Mouse (Mus musculus) layer of hippocampus, adult 9-10 months (tissue): Measurements from ENCODE around the gene Klhl20.
A peak's percentile ranks its signal among the peaks of the same experiment; 100 is the strongest.
"Not testable (repeated sequence)": the region's sequence is repeated elsewhere in the genome, so short reads cannot be mapped to it uniquely, and the experiment has no call there.

Source experiments
- DNase-seq: peaks from one replicate; pipeline ENCODE4 v3.0.0; 2022; ENCODE audit warnings: low spot score

The Klhl20 gene

GRCm38 (mm10) chr1:161130726-161131664 is at the start of gene Klhl20:
Gene Klhl20 (minus strand): TSS chr1:161131511.
- peak; percentile 95 for DNase-seq

- peak; percentile 27 for DNase-seq
Observed at GRCm38 (mm10) chr1:161180674-161181073, 49.4 kb upstream of the Klhl20 start.

- peak; percentile 4 for DNase-seq
Observed at GRCm38 (mm10) chr1:161170651-161171050, 39.3 kb upstream of the Klhl20 start.

GRCm38 (mm10) chr1:161160266-161160665 is 29.0 kb upstream of the Klhl20 start:
- DNase-seq: no peak

GRCm38 (mm10) chr1:161159214-161159613 is 27.9 kb upstream of the Klhl20 start, which contains the start of gene Tex50:
Gene Tex50 (minus strand): TSS chr1:161159314.
- no peak for DNase-seq

- no peak for DNase-seq
Observed at GRCm38 (mm10) chr1:161156546-161156945, 25.2 kb upstream of the Klhl20 start.

GRCm38 (mm10) chr1:161151098-161151497 is 19.8 kb upstream of the Klhl20 start:
- no peak for DNase-seq

- no peak for DNase-seq
Observed at GRCm38 (mm10) chr1:161147888-161148287, 16.6 kb upstream of the Klhl20 start.

- DNase-seq: not testable (repeated sequence)
Observed at GRCm38 (mm10) chr1:161145611-161146010, 14.3 kb upstream of the Klhl20 start.

GRCm38 (mm10) chr1:161143216-161143615 is 11.9 kb upstream of the Klhl20 start:
- DNase-seq: no peak

- DNase-seq: no peak
Observed at GRCm38 (mm10) chr1:161142531-161143159, 11.3 kb upstream of the Klhl20 start, which contains the start of gene Ankrd45. Gene Ankrd45 (plus strand): TSS chr1:161142691.

- no peak for DNase-seq
Observed at GRCm38 (mm10) chr1:161140026-161140762, 8.9 kb upstream of the Klhl20 start.

- DNase-seq: no peak
Observed at GRCm38 (mm10) chr1:161139496-161139895, 8.2 kb upstream of the Klhl20 start.

GRCm38 (mm10) chr1:161126461-161126860 is 4.8 kb downstream of the Klhl20 start:
- no peak for DNase-seq

- DNase-seq: no peak
Observed at GRCm38 (mm10) chr1:161122661-161123418, 8.5 kb downstream of the Klhl20 start.

- no peak for DNase-seq
Observed at GRCm38 (mm10) chr1:161114591-161114990, 16.7 kb downstream of the Klhl20 start.

GRCm38 (mm10) chr1:161109216-161109615 is 22.1 kb downstream of the Klhl20 start:
- DNase-seq: no peak

GRCm38 (mm10) chr1:161103842-161104241 is 27.5 kb downstream of the Klhl20 start:
- no peak for DNase-seq

- no peak for DNase-seq
Observed at GRCm38 (mm10) chr1:161099721-161100405, 31.4 kb downstream of the Klhl20 start.

- no peak for DNase-seq
Observed at GRCm38 (mm10) chr1:161077243-161077642, 54.1 kb downstream of the Klhl20 start.

- DNase-seq: no peak
Observed at GRCm38 (mm10) chr1:161076238-161076637, 55.1 kb downstream of the Klhl20 start.
